Mouse (Mus musculus): Measurements from ENCODE around the gene Dpp6.

Dpp6 gene

DNA sequence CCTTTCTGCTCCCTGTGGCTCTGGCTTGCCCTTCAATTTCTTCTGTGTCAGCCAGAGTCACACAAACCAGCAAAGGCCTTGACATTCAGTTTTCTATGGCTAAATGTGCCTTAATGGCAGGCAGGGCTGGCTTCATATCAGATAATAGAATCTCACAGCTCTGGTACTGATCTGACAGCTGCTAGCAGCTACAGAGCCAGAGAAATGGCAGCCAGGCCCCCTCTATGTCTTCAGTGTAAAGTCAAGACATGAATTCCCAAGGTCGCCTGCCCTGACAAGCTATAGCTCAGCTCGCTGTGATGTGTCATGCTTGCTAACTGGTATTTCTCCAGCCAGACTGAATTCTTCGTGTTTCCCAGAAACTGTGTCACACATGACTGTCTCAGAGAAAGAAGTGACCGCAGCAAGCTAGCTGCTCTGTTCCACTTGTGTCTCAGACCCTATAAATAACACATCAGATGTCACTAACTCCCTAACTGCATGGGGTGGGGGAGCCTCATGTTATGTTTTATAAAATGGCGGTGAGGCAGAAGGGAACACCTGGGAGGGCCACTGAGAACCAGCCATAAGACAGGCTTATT, 915.4 kb downstream of the Dpp6 start:
- no peak for DNase-seq (ENCODE audit: low read depth, low spot score)

- DNase-seq (ENCODE audit: low read depth, low spot score) = peak; percentile 93
Observed at GRCm38 (mm10) chr5:27737168-27737567, 920.2 kb downstream of the Dpp6 start.

DNA sequence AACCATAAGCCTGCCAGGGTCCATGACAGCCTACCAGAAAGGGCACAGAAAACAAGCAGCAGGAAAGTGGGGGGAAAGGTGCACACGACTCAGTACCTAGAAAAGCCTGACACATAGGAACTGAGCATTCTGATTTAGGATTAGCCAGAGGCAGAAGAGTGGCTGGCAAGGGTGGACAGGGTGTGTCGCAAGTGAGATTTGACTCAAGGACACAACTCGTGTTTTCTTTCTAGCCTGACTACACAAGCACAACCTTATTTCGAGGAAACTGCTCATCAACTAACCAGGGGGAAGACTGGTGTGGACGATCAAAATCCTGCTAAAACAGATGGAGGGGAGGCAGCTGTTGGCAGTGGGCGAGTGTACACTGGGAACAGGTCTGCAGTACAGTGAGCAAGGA, 922.2 kb downstream of the Dpp6 start:
- no peak for DNase-seq (ENCODE audit: low read depth, low spot score)

GRCm38 (mm10) chr5:27744944-27745343, 927.9 kb downstream of the Dpp6 start:
- no peak for DNase-seq (ENCODE audit: low read depth, low spot score)

DNA sequence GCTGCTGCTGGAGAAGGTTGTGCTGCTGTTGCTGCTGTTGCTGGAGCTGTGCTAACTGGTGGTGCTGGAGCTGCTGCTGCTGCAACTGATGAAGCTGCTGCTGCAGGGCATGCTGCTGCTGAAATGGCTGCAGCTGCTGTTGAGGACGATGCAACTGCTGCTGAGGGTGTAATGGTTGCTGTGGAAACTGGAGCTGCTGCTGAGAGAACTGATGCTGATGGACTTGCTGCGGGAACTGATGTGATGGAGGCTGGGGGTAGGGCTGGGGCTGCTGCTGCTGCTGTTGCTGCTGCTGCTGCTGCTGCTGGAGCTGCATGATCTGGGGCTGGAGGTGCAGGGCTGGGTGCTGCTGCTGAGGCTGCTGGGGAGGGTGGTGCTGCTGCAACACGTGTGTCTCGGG, 948.8 kb downstream of the Dpp6 start:
- DNase-seq (ENCODE audit: low read depth, low spot score) = no peak

DNA sequence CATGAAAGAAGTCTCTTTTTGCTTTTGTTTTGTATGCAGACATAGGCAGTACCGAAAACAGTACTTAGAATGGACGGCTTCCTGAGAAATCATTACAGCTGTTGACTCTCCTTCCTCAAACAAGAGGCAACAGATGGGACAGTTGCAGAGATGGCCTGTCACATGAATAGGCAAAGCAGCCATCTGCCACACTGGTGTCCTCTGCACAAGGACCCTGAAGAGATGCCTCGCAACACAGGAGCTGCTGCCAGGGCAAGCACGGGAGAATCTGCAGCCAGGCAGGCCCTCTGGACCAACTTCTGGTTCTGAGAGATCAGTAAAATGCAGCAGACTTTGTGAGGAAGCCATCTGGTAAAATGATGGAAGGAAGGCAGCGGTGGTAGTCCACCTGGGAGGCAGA, 950.9 kb downstream of the Dpp6 start:
- no peak for DNase-seq (ENCODE audit: low read depth, low spot score)

All from ZHBTc4 (cell line).